Mouse (Mus musculus): ENCODE data around the gene Nags.

The Nags gene

GRCm38 (mm10) chr11:102145471-102146001 lies at the start of gene Nags:
Gene Nags, plus strand, starts transcription at chr11:102145513.
- DNase-seq (ENCODE audit: low spot score), result peak; percentile 70

GRCm38 (mm10) chr11:102095676-102096075 lies 49.6 kb upstream of the Nags start:
- no peak for DNase-seq (ENCODE audit: low spot score)

- no peak for DNase-seq (ENCODE audit: low spot score)
Measured at GRCm38 (mm10) chr11:102096446-102096845, 48.9 kb upstream of the Nags start.

GRCm38 (mm10) chr11:102096887-102097391 lies 48.4 kb upstream of the Nags start:
- DNase-seq (ENCODE audit: low spot score), result peak; percentile 82

- DNase-seq (ENCODE audit: low spot score), result no peak
Measured at GRCm38 (mm10) chr11:102101219-102101618, 44.1 kb upstream of the Nags start, which contains the start of gene Ppy. Gene Ppy, minus strand, starts transcription at chr11:102101319.

GRCm38 (mm10) chr11:102102485-102103258 lies 42.6 kb upstream of the Nags start:
- peak; percentile 87 for DNase-seq (ENCODE audit: low spot score)

GRCm38 (mm10) chr11:102106911-102107310 lies 38.4 kb upstream of the Nags start:
- DNase-seq (ENCODE audit: low spot score), result no peak

- no peak for DNase-seq (ENCODE audit: low spot score)
Measured at GRCm38 (mm10) chr11:102107732-102108131, 37.6 kb upstream of the Nags start, which contains the start of gene Pyy. Gene Pyy, minus strand, starts transcription at chr11:102107832.

- no peak for DNase-seq (ENCODE audit: low spot score)
Measured at GRCm38 (mm10) chr11:102111576-102111975, 33.7 kb upstream of the Nags start.

- DNase-seq (ENCODE audit: low spot score), result no peak
Measured at GRCm38 (mm10) chr11:102116241-102116640, 29.1 kb upstream of the Nags start.

GRCm38 (mm10) chr11:102117386-102117785 lies 27.9 kb upstream of the Nags start:
- no peak for DNase-seq (ENCODE audit: low spot score)

- no peak for DNase-seq (ENCODE audit: low spot score)
Measured at GRCm38 (mm10) chr11:102134516-102134915, 10.8 kb upstream of the Nags start.

- no peak for DNase-seq (ENCODE audit: low spot score)
Measured at GRCm38 (mm10) chr11:102137625-102138446, 7.5 kb upstream of the Nags start.

GRCm38 (mm10) chr11:102138447-102138740 lies 6.9 kb upstream of the Nags start:
- DNase-seq (ENCODE audit: low spot score), result peak; percentile 80

GRCm38 (mm10) chr11:102140508-102140907 lies 4.8 kb upstream of the Nags start:
- peak; percentile 74 for DNase-seq (ENCODE audit: low spot score)

GRCm38 (mm10) chr11:102142355-102142754 lies 3.0 kb upstream of the Nags start:
- no peak for DNase-seq (ENCODE audit: low spot score)

GRCm38 (mm10) chr11:102144957-102145470 lies 299 bp upstream of the Nags start:
- DNase-seq (ENCODE audit: low spot score), result no peak

GRCm38 (mm10) chr11:102146005-102146404 lies 692 bp downstream of the Nags start:
- DNase-seq (ENCODE audit: low spot score), result peak; percentile 74

GRCm38 (mm10) chr11:102146531-102146930 lies 1.2 kb downstream of the Nags start:
- peak; percentile 51 for DNase-seq (ENCODE audit: low spot score)

GRCm38 (mm10) chr11:102147213-102147989 lies 2.1 kb downstream of the Nags start:
- peak; percentile 52 for DNase-seq (ENCODE audit: low spot score)

GRCm38 (mm10) chr11:102156039-102156785 lies 10.9 kb downstream of the Nags start, which contains the start of gene Tmem101:
Gene Tmem101, minus strand, starts transcription at chr11:102156404.
- DNase-seq (ENCODE audit: low spot score), result peak; percentile 91

Measured in testis, postnatal 10 days (tissue).